Mouse (Mus musculus) midbrain, embryonic 12.5 days (tissue): Measurements from ENCODE around the gene A430078G23Rik. TPM values are rescaled to one million over a fixed set of nuclear protein-coding genes. Genes with fewer than 3 reads are reported as not detected.

Experiments
- ATAC-seq: fragments of 200-750 bp; cut with Nextera tagmentation; 2 replicates; pipeline ENCODE4 v1.8.0; 2017; ENCODE audit warnings: low read depth, moderate TSS enrichment, moderate library complexity; ENCODE audit not compliant: low FRiP score
- H3K27ac ChIP-seq: fragments of 300-500 bp; sonication (generic); replicated peaks from 2 replicates; pipeline ENCODE4 v1.5.1; 2016; ENCODE audit warnings: mild to moderate bottlenecking
- H3K27me3 ChIP-seq: fragments of 300-500 bp; sonication (generic); 2 replicates; pipeline ENCODE4 v1.6.1; 2016; ENCODE audit warnings: mild to moderate bottlenecking
- H3K36me3 ChIP-seq: fragments of 300-500 bp; sonication (generic); 2 replicates; pipeline ENCODE4 v1.6.1; 2016
- H3K4me1 ChIP-seq: fragments of 300-500 bp; sonication (generic); 2 replicates; pipeline ENCODE4 v1.6.1; 2016
- H3K4me2 ChIP-seq: fragments of 300-500 bp; sonication (generic); replicated peaks from 2 replicates; pipeline ENCODE4 v1.6.1; 2016; ENCODE audit warnings: mild to moderate bottlenecking, moderate library complexity
- H3K4me3 ChIP-seq: fragments of 300-500 bp; sonication (generic); 2 replicates; pipeline ENCODE4 v1.5.1; 2016; ENCODE audit warnings: mild to moderate bottlenecking
- H3K9ac ChIP-seq: fragments of 300-500 bp; sonication (generic); replicated peaks from 2 replicates; pipeline ENCODE4 v1.6.1; 2016; ENCODE audit warnings: mild to moderate bottlenecking, moderate library complexity
- H3K9me3 ChIP-seq: fragments of 300-500 bp; sonication (generic); 2 replicates; pipeline ENCODE4 v1.6.1; 2016; ENCODE audit warnings: mild to moderate bottlenecking
- WGBS: fragments of 180-500 bp; shearing (Covaris S2); methylation state at CpG from one replicate; pipeline ENCODE4 v1.1.7; 2016; 5-methylcytosine and 5-hydroxymethylcytosine counted together
- polyA plus RNA-seq: library from polyadenylated mRNA; unstranded; fragments of >200 nt; fragmentation: Nextera tagmentation; extraction: Ambion mirVana; gene quantifications from 2 replicates; pipeline ENCODE4 v1.2.1, GENCODE M21; 2016

The A430078G23Rik gene
- polyA plus RNA-seq, 1 experiment from 2014 or later, result not detected

DNA sequence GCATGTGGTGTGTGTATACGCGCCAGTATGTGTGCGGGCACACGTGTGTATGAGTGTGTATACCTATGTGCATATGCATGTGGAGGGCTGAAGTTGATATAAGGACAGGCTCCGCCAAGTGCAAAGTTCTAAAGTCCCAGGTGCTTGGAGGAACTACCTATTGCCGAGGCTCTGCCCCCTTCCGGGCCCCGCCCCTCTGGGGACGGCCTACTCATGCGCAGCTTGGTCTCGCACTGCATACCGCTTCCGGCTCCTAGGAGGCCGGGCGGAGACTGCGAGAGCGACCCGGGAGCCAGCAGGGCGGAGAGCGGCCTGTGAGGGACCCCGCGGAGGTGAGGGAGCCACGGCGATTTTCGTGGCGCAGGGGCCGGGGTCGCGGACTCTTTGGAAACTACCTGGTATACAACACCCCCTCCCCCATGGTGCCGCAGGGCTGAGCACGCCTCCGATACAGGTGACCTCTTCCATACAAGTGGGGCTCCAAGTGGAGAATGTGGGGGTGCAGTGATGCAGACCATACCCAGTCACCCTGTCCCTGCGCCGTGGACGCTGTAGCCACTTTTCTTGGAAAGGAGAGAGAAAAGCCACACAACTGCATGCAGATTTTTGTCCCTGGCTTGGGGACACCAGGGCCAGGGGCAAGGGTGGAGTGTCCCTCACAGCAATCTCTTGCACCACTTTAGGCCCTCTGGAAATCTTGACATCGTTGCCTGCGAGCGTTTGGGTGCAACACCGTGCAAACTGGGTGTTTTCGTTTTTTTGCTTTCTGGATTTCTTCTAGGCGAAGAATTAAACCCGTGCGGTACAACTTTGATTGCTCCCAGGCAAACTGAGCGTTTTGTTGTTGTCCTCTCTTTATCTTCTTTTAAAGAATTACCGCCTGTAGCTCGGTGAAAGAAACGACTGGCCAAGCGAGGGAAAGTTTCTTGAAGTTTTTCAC is 39.8 kb downstream of the A430078G23Rik start, which contains the start of gene Arhgef18:
TSS of gene Arhgef18 (plus strand) at position 236 of the 940 bp plus-strand sequence.
- Histone ChIP-seq H3K4me3 (peak within 1 kb of the TSS; percentile 81), H3K4me1 (peaks cover 30% of the 10 kb centered on the region), H3K36me3 (no peaks in the 10 kb centered on the region), H3K27me3 (no peaks in the 10 kb centered on the region), H3K4me2 (peak within 1 kb of the TSS; percentile 86), H3K9me3 (no peaks in the 10 kb centered on the region), H3K9ac (peak within 1 kb of the TSS; percentile 79), H3K27ac (no peak within 1 kb of the TSS; the same call in 1 of the 2 replicates)
- ATAC-seq, result peak; percentile 97
- WGBS, result under 1% methylated on average over 48 of the region's 48 CpGs

DNA sequence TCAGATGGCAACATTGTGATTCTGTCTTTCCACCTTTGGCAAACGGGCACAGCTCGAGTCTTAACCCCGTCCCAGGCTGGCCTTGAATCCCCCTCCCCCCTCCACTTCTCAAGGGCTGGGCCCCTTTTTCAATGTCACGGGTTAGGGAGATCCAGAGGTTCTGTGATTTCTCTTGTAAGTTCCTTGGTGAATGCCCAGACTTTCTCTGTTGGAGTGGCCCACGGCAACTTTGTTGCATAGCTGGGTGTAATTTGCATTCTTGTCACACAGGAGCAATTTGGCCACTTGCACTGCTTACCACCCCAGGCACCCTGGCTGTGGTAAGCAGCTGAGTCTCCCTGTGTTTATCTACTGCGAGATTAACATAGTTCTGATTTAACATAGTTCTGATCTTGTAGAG is 41.4 kb downstream of the A430078G23Rik start:
- peak overlapping the region; percentile 86 for H3K4me2 ChIP-seq
- peak overlapping the region; percentile 58 for H3K27ac ChIP-seq
- no peak overlapping the region for H3K9ac ChIP-seq
- 4% methylated on average over 6 of the region's 6 CpGs for WGBS
- H3K4me3 ChIP-seq, result 0 out of 2 replicates have a peak overlapping the region, but pooled peaks have one; percentile 9
- peaks cover 30% of the 10 kb centered on the region for H3K4me1 ChIP-seq
- peak; percentile 17; the same call in 1 of the 2 replicates for ATAC-seq
- H3K27me3 ChIP-seq, result no peaks in the 10 kb centered on the region
- no peaks in the 10 kb centered on the region for H3K9me3 ChIP-seq
- 0 out of 2 replicates have a peak, but pooled peaks cover 6% of the 10 kb centered on the region for H3K36me3 ChIP-seq

GRCm38 (mm10) chr8:3395246-3395645 is 42.0 kb downstream of the A430078G23Rik start:
- no peaks in the 10 kb centered on the region for H3K27me3 ChIP-seq
- H3K9ac ChIP-seq, result no peak overlapping the region
- 4% methylated on average over 4 of the region's 4 CpGs for WGBS

GRCm38 (mm10) chr8:3397597-3397996 is 44.4 kb downstream of the A430078G23Rik start:
- no peaks in the 10 kb centered on the region for H3K9me3 ChIP-seq
- H3K27ac ChIP-seq, result no peak overlapping the region
- H3K27me3 ChIP-seq, result no peaks in the 10 kb centered on the region
- ATAC-seq, result no peak
- H3K4me2 ChIP-seq, result no peak overlapping the region
- 0 out of 2 replicates have a peak, but pooled peaks cover 15% of the 10 kb centered on the region for H3K36me3 ChIP-seq
- H3K4me1 ChIP-seq, result peaks cover 26% of the 10 kb centered on the region
- 93% methylated on average over 3 of the region's 3 CpGs for WGBS
- H3K9ac ChIP-seq, result no peak overlapping the region
- H3K4me3 ChIP-seq, result no peak overlapping the region

More at GRCm38 (mm10) chr8:3395246-3395645, 42.0 kb downstream of the A430078G23Rik start:
- Histone ChIP-seq H3K9me3 (no peaks in the 10 kb centered on the region), H3K4me1 (peaks cover 30% of the 10 kb centered on the region), H3K4me2 (peak overlapping the region; percentile 86), H3K36me3 (0 out of 2 replicates have a peak, but pooled peaks cover 7% of the 10 kb centered on the region), H3K4me3 (no peak overlapping the region), H3K27ac (peak overlapping the region; percentile 58)
- no peak for ATAC-seq

DNA sequence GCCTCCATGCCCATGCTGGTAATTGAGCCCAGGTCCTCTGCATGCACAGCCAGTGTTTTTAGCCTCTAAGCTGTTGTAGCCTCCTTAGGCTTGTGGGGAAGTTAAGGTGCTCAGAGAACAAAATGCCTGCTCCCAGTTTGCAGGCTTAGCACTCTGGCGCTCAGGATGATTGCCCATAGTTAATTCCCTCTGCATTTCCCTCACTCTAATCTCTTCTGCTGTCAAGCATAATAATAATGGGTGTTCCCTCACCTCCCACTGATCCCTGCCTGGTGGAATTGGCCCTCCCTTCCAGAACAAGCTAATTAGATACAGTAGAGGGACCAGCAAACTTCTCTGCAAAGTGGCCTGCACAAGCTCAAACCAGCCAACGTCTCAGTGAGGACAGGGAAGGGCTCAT is 47.3 kb downstream of the A430078G23Rik start:
- Histone ChIP-seq H3K4me2 (no peak overlapping the region), H3K27me3 (no peaks in the 10 kb centered on the region)

DNA sequence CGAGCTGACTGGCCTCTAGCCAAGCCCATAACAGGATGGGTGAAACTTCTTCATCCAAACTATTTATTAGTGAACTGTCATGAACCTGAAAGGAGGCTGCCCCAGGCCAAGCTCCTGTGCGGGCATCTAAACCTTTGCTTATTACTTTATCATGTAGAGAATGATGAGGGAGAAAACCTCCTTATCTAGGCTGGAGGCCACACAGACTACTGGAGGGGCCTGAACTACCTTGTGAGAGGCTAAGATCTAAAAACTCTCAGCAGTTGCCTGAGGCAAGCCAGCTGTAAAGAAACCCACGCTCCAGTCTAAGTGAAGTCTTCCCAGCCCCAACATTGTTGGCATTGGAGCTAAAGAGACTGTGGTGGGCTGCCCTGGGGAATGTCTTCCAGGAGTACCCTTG is 54.2 kb downstream of the A430078G23Rik start:
- H3K27ac ChIP-seq, result no peak overlapping the region
- H3K9me3 ChIP-seq, result no peaks in the 10 kb centered on the region
- H3K36me3 ChIP-seq, result no peaks in the 10 kb centered on the region
- ATAC-seq, result no peak
- 96% methylated on average over 3 of the region's 3 CpGs for WGBS
- H3K9ac ChIP-seq, result no peak overlapping the region
- H3K4me1 ChIP-seq, result no peaks in the 10 kb centered on the region
- no peaks in the 10 kb centered on the region for H3K27me3 ChIP-seq
- H3K4me3 ChIP-seq, result no peak overlapping the region
- H3K4me2 ChIP-seq, result no peak overlapping the region

More for the DNA sequence above, 47.3 kb downstream of the A430078G23Rik start:
- Histone ChIP-seq H3K4me3 (no peak overlapping the region), H3K9ac (no peak overlapping the region), H3K36me3 (0 out of 2 replicates have a peak, but pooled peaks cover 15% of the 10 kb centered on the region), H3K27ac (no peak overlapping the region), H3K4me1 (peaks cover 2% of the 10 kb centered on the region; the same call in 1 of the 2 replicates), H3K9me3 (no peaks in the 10 kb centered on the region)
- WGBS, result 30% methylated on average over 2 of the region's 2 CpGs
- ATAC-seq, result no peak

GRCm38 (mm10) chr8:3411085-3411484 is 57.9 kb downstream of the A430078G23Rik start:
- no peak for ATAC-seq
- H3K9me3 ChIP-seq, result no peaks in the 10 kb centered on the region
- WGBS, result 84% methylated on average over 2 of the region's 2 CpGs

DNA sequence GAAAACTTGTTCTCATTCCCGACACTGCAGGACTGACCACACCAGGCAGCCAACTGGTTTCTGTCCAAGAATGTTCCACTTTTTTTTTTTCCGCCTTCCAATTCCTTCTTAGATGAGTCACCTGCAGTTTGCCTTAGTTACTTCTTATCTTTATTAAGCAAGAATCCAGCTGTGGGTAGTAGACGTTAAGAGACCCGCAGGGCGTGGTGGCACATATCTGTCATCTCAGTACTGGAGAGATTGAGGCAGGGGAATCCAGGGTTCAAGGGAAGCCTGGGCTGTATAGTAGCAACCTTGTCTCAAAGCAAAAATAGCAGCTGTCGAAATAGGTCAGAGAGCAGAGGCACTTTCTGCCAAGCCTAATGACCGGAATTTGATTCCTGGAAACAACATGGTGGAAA is 58.7 kb downstream of the A430078G23Rik start:
- Histone ChIP-seq H3K4me3 (no peak overlapping the region), H3K27ac (no peak overlapping the region), H3K4me2 (no peak overlapping the region), H3K36me3 (no peaks in the 10 kb centered on the region), H3K27me3 (no peaks in the 10 kb centered on the region), H3K9ac (no peak overlapping the region), H3K9me3 (no peaks in the 10 kb centered on the region), H3K4me1 (peaks cover 30% of the 10 kb centered on the region)
- no peak for ATAC-seq
- WGBS, result 91% methylated on average over 7 of the region's 7 CpGs

More at GRCm38 (mm10) chr8:3411085-3411484, 57.9 kb downstream of the A430078G23Rik start:
- no peaks in the 10 kb centered on the region for H3K36me3 ChIP-seq
- no peak overlapping the region for H3K4me3 ChIP-seq
- no peak overlapping the region for H3K4me2 ChIP-seq
- no peak overlapping the region for H3K27ac ChIP-seq
- H3K27me3 ChIP-seq, result no peaks in the 10 kb centered on the region
- no peak overlapping the region for H3K9ac ChIP-seq
- H3K4me1 ChIP-seq, result peaks cover 21% of the 10 kb centered on the region

GRCm38 (mm10) chr8:3412816-3413215 is 59.6 kb downstream of the A430078G23Rik start:
- H3K36me3 ChIP-seq, result no peaks in the 10 kb centered on the region
- no peak overlapping the region for H3K9ac ChIP-seq
- H3K9me3 ChIP-seq, result no peaks in the 10 kb centered on the region
- no peak overlapping the region for H3K4me3 ChIP-seq
- no peak overlapping the region for H3K4me2 ChIP-seq
- H3K27ac ChIP-seq, result no peak overlapping the region
- H3K4me1 ChIP-seq, result peaks cover 39% of the 10 kb centered on the region
- no peaks in the 10 kb centered on the region for H3K27me3 ChIP-seq
- 96% methylated on average over 1 of the region's 1 CpGs for WGBS
- no peak for ATAC-seq

GRCm38 (mm10) chr8:3414639-3415190 is 61.5 kb downstream of the A430078G23Rik start:
- no peaks in the 10 kb centered on the region for H3K27me3 ChIP-seq
- no peaks in the 10 kb centered on the region for H3K9me3 ChIP-seq
- 0 out of 2 replicates have a peak overlapping the region, but pooled peaks have one; percentile 11 for H3K4me2 ChIP-seq
- H3K4me1 ChIP-seq, result peaks cover 45% of the 10 kb centered on the region
- no peak overlapping the region for H3K4me3 ChIP-seq
- WGBS, result 34% methylated on average over 6 of the region's 6 CpGs
- peak; percentile 32; the same call in 1 of the 2 replicates for ATAC-seq
- H3K36me3 ChIP-seq, result no peaks in the 10 kb centered on the region
- peak overlapping the region; percentile 50 for H3K27ac ChIP-seq
- no peak overlapping the region for H3K9ac ChIP-seq

DNA sequence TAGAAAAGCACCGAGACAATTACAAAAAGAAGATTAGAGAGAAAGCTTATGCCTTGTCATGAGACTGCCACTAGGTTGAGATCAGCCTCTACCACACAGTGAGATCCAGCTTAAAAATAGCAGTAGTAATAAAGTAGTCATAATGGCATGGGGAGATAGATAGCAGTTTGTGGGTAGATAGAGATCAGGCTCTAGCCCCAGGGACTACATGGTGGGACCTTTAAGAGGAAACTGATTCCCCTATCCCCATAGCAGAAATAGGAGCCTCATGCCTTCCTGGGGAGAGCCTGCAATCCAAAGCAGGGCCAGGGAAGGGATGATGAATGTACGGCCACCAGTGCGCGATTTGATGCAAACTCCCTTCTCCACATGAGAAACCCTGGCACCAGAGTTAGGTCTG is 62.0 kb downstream of the A430078G23Rik start:
- no peaks in the 10 kb centered on the region for H3K27me3 ChIP-seq

DNA sequence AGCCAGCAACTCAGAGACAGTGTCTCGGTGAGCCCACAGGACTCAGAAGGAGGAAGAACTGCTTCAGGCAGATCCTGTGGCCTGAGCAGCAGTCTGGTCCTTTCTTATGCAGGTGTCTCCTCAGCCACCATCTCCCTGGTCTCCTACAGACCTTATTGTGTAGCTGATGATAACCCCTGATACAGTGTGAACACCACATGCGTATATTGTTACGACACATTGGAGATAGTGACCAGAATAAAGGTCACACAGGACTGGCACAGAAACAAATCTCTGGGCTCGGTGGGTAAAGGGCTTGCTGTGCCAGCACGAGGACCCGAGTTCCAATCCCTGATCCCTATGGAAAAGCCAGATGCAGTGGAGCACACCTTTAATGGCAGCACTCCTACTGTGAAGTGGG is 62.4 kb downstream of the A430078G23Rik start:
- peaks cover 45% of the 10 kb centered on the region for H3K4me1 ChIP-seq
- no peak overlapping the region for H3K4me2 ChIP-seq
- H3K9me3 ChIP-seq, result no peaks in the 10 kb centered on the region
- H3K9ac ChIP-seq, result no peak overlapping the region
- H3K4me3 ChIP-seq, result no peak overlapping the region
- peak overlapping the region; percentile 50 for H3K27ac ChIP-seq
- H3K27me3 ChIP-seq, result no peaks in the 10 kb centered on the region
- H3K36me3 ChIP-seq, result no peaks in the 10 kb centered on the region
- no peak for ATAC-seq
- WGBS, result 84% methylated on average over 6 of the region's 6 CpGs

More for the DNA sequence above, 62.0 kb downstream of the A430078G23Rik start:
- ATAC-seq, result no peak
- Histone ChIP-seq H3K4me2 (no peak overlapping the region), H3K4me1 (peaks cover 45% of the 10 kb centered on the region), H3K9ac (no peak overlapping the region), H3K36me3 (no peaks in the 10 kb centered on the region), H3K4me3 (no peak overlapping the region), H3K9me3 (no peaks in the 10 kb centered on the region), H3K27ac (peak overlapping the region; percentile 50)
- 58% methylated on average over 4 of the region's 4 CpGs for WGBS
